Mouse (Mus musculus) olfactory bulb, adult 2 months (tissue): Measurements from ENCODE around the gene Lama1. TPM values are rescaled to one million over a fixed set of nuclear protein-coding genes. Genes with fewer than 3 reads are reported as not detected.
"Not testable (repeated sequence)": the region's sequence is repeated elsewhere in the genome, so short reads cannot be mapped to it uniquely, and the experiment has no call there.

Experiments
- H3K27ac ChIP-seq: fragments of 200-500 bp; 2 replicates; pipeline ENCODE4 v1.5.1; 2012; ENCODE audit warnings: low read depth, low read length; ENCODE audit not compliant: insufficient read depth
- H3K4me1 ChIP-seq: fragments of 200-500 bp; 2 replicates; pipeline ENCODE4 v1.6.1; 2012; ENCODE audit warnings: low read length; ENCODE audit not compliant: control insufficient read depth, insufficient read depth
- H3K4me3 ChIP-seq: fragments of 200-500 bp; 2 replicates; pipeline ENCODE4 v1.5.1; 2012; ENCODE audit warnings: mild to moderate bottlenecking, low read depth, low read length, moderate library complexity; ENCODE audit not compliant: insufficient read depth
- CTCF ChIP-seq: fragments of 200-500 bp; IDR thresholded peaks from 2 replicates; pipeline ENCODE4 v1.5.1; 2012; ENCODE audit warnings: low read depth, mild to moderate bottlenecking, low read length, moderate library complexity; ENCODE audit not compliant: insufficient read depth
- POLR2A ChIP-seq: fragments of 200-500 bp; IDR thresholded peaks from 2 replicates; pipeline ENCODE4 v1.6.1; 2012; ENCODE audit warnings: mild to moderate bottlenecking, low read depth, low read length, moderate library complexity; ENCODE audit not compliant: insufficient read depth
- WGBS: fragments of 180-500 bp; shearing (Covaris S2); methylation state at CpG from one replicate; pipeline ENCODE4 v1.1.7; 2018; 5-methylcytosine and 5-hydroxymethylcytosine counted together
- polyA plus RNA-seq: library from polyadenylated mRNA; stranded (reverse); fragments of >200 nt; gene quantifications from 2 replicates; pipeline ENCODE4 v1.2.4, GENCODE M21; 2012; ENCODE audit warnings: low replicate concordance; ENCODE audit not compliant: missing spikeins, insufficient read depth, insufficient read length

Gene Lama1
- polyA plus RNA-seq, 1 experiment, result not detected

DNA sequence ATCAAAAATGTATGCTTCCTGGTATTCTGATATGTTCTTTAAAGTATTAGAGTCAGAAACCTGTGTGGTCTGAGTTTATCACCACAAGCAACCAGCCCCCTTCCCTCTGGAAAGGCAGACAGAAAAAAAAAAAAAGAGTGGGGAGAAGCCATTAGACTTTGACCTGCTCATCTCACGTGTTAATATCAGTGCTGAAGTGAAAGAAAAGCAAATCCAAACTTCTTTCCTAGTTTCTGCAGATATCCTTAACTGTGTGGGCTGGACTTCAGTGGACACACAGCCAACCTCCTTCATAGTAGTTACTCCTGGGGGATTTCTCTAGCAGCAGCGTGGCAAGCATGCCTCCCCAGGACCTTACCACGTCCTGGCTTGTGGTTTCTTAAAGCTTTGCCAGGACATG lies 34.0 kb downstream of the Lama1 start:
- Histone ChIP-seq H3K27ac (no peak overlapping the region), H3K4me1 (no peaks in the 10 kb centered on the region; the same call in 1 of the 2 replicates), H3K4me3 (no peak overlapping the region)
- TF ChIP-seq CTCF (no peak), POLR2A (no peak)
- 92% methylated on average over 3 of the region's 3 CpGs for WGBS

- 84% methylated on average over 11 of the region's 11 CpGs for WGBS
Observed at GRCm38 (mm10) chr17:67731964-67732363, 34.9 kb downstream of the Lama1 start.

DNA sequence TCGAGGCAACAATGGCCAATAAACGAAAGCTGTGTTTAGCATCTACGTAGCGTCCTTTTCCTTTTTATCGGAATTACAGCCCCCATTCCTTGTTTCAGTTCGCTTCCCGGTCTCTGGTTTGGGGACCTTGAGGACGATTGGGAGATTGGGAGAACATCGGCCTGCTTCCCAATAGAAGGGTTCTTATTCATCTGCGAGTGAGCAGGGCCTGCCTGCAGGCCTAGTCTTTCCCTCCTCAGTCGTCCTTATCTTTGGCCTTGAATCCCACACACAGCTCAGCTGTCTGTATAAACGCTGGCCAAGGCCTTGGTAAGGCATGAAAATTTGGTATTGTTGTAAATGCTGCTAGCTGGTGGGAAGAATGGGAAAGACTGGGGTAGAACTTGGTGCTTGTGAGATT lies 36.5 kb downstream of the Lama1 start:
- WGBS, result 83% methylated on average over 12 of the region's 12 CpGs

More at GRCm38 (mm10) chr17:67731964-67732363, 34.9 kb downstream of the Lama1 start:
- Histone ChIP-seq H3K4me3 (no peak overlapping the region), H3K4me1 (no peaks in the 10 kb centered on the region; the same call in 1 of the 2 replicates), H3K27ac (no peak overlapping the region)
- TF ChIP-seq CTCF, result no peak
- no peak for TF ChIP-seq POLR2A

DNA sequence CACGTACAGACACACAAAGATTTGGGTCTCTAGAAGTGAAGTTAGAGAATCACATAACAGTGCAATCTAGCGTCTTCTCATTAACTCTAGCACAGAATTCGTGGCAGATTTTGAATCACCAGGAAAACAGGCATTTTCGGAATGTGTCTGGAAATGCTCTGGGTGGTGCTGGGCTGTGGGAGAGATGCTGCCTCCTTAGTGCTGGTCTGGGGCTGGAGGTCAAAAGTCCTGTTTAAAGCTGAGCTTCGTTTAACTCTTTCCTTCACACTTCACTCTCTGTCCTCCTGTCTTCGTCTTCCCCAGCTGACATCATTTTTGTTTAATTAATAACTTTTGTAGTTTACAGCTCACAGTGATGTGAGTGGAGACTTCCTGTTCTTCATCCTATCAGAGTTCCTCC lies 38.7 kb downstream of the Lama1 start:
- WGBS, result 82% methylated on average over 6 of the region's 6 CpGs
- no peaks in the 10 kb centered on the region; the same call in 1 of the 2 replicates for H3K4me1 ChIP-seq
- no peak overlapping the region for H3K4me3 ChIP-seq
- no peak overlapping the region for H3K27ac ChIP-seq
- TF ChIP-seq POLR2A, result no peak
- TF ChIP-seq CTCF, result no peak

More for the DNA sequence above, 36.5 kb downstream of the Lama1 start:
- Histone ChIP-seq H3K4me3 (no peak overlapping the region), H3K27ac (no peak overlapping the region), H3K4me1 (no peaks in the 10 kb centered on the region; the same call in 1 of the 2 replicates)
- TF ChIP-seq CTCF (no peak), POLR2A (no peak)

GRCm38 (mm10) chr17:67741229-67741628 lies 44.2 kb downstream of the Lama1 start:
- not testable (repeated sequence) for H3K27ac ChIP-seq, H3K4me3 ChIP-seq, H3K4me1 ChIP-seq

DNA sequence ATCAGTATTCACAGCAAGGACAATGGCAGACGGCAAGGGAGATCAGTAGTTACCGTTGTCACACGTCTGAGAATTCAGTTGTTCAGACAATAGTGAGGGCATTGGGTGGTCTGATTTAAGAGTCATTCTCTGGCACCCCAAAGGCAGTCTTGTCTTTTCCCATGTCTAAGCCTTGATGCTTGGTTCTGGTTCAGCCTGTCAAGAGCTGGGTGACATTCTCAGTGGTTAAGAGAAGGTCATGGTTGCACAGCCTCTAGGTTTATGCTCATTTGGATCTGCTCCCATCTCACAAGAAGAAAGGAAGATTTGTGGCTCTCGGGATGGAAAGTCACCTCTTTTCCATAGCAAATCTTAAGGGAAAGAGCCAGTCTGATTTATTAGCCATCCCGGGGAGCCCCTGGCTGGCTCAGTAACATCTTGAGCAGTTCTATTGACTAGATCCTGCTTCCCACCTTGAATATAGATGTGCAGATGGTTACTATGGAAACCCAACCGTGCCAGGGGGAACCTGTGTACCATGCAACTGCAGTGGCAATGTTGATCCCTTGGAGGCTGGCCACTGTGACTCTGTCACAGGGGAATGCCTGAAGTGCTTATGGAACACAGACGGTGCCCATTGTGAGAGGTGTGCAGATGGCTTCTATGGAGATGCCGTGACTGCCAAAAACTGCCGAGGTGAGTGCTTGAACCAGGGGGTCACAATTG lies 67.3 kb downstream of the Lama1 start:
- 79% methylated on average over 9 of the region's 9 CpGs for WGBS
- Histone ChIP-seq H3K27ac (no peak overlapping the region), H3K4me3 (no peak overlapping the region), H3K4me1 (no peaks in the 10 kb centered on the region)
- TF ChIP-seq POLR2A (no peak), CTCF (no peak)

DNA sequence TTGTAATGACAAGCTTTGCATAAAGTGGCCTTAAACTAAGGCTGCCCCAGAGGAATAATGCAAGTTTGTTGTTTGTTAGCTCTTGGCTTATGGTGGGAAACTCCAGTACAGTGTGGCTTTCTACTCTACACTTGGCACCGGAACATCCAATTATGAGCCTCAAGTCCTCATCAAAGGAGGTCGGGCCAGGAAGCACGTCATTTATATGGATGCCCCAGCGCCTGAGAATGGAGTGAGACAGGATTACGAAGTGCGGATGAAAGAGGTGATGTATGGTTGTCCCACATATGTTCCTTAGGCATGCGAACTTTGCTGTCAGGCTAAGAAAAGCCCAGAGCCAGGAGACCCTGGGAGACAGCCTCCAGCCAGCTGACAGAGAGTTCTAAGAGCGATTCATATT lies 76.5 kb downstream of the Lama1 start:
- Histone ChIP-seq H3K27ac (no peak overlapping the region), H3K4me3 (no peak overlapping the region), H3K4me1 (no peaks in the 10 kb centered on the region)
- WGBS, result 62% methylated on average over 8 of the region's 8 CpGs
- TF ChIP-seq POLR2A (no peak), CTCF (no peak)

- Histone ChIP-seq H3K27ac (no peak overlapping the region), H3K4me1 (no peaks in the 10 kb centered on the region), H3K4me3 (no peak overlapping the region)
- 66% methylated on average over 9 of the region's 9 CpGs for WGBS
- no peak for TF ChIP-seq POLR2A
- TF ChIP-seq CTCF, result no peak
Observed at GRCm38 (mm10) chr17:67776764-67777163, 79.7 kb downstream of the Lama1 start.

- no peak overlapping the region for H3K4me3 ChIP-seq
- WGBS, result 68% methylated on average over 4 of the region's 4 CpGs
- no peak for TF ChIP-seq CTCF
- no peak for TF ChIP-seq POLR2A
Observed at GRCm38 (mm10) chr17:67779812-67780211, 82.8 kb downstream of the Lama1 start.

DNA sequence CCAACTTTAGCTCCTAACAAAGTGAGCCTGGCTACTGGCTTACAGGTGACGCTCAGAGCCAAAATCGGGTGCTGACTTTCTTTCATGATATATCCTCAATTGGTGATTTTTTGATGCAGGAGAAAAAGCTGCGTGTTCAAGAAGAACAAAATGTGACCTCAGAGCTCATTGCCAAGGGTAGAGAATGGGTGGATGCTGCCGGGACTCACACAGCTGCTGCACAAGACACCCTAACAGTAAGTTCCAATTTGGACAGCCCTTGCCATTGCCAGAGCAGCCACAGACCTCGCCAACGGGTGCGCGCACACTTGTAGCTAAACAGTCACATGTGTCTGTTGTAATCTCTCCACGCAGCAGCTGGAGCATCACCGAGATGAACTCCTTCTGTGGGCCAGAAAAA lies 94.0 kb downstream of the Lama1 start:
- Histone ChIP-seq H3K4me1 (no peaks in the 10 kb centered on the region), H3K27ac (no peak overlapping the region), H3K4me3 (no peak overlapping the region)
- no peak for TF ChIP-seq POLR2A
- no peak for TF ChIP-seq CTCF
- 98% methylated on average over 10 of the region's 10 CpGs for WGBS

More at GRCm38 (mm10) chr17:67779812-67780211, 82.8 kb downstream of the Lama1 start:
- no peak overlapping the region for H3K27ac ChIP-seq
- no peaks in the 10 kb centered on the region for H3K4me1 ChIP-seq
